Mouse (Mus musculus) brain, adult 2 months (tissue): ENCODE results near the gene Gemin7.
"Not testable (repeated sequence)": the region's sequence is repeated elsewhere in the genome, so short reads cannot be mapped to it uniquely, and the experiment has no call there.

Source experiments
- DNase-seq: peaks from one replicate; pipeline ENCODE4 v3.0.0; 2011; ENCODE audit warnings: low read depth, low spot score

The Gemin7 gene

GRCm38 (mm10) chr7:19577141-19577852 is at the start of gene Gemin7, which contains the start of gene Zfp296:
Gemin7 (minus strand) TSS chr7:19577595.
Zfp296 (plus strand) TSS chr7:19577287.
- no peak for DNase-seq

- no peak for DNase-seq
Measured at GRCm38 (mm10) chr7:19623433-19623832, 46.0 kb upstream of the Gemin7 start.

GRCm38 (mm10) chr7:19622241-19622640 is 44.8 kb upstream of the Gemin7 start:
- no peak for DNase-seq

- DNase-seq = peak; percentile 80
Measured at GRCm38 (mm10) chr7:19620811-19621210, 43.4 kb upstream of the Gemin7 start.

- DNase-seq = peak; percentile 93
Measured at GRCm38 (mm10) chr7:19619004-19619801, 41.8 kb upstream of the Gemin7 start.

- DNase-seq = no peak
Measured at GRCm38 (mm10) chr7:19615036-19615577, 37.7 kb upstream of the Gemin7 start.

GRCm38 (mm10) chr7:19610969-19611368 is 33.6 kb upstream of the Gemin7 start:
- DNase-seq = no peak

GRCm38 (mm10) chr7:19609641-19610332 is 32.4 kb upstream of the Gemin7 start:
- no peak for DNase-seq

GRCm38 (mm10) chr7:19607291-19607690 is 29.9 kb upstream of the Gemin7 start:
- no peak for DNase-seq

GRCm38 (mm10) chr7:19604606-19605214 is 27.3 kb upstream of the Gemin7 start:
- DNase-seq = not testable (repeated sequence)

- peak; percentile 97 for DNase-seq
Measured at GRCm38 (mm10) chr7:19603849-19604605, 26.6 kb upstream of the Gemin7 start, which contains the start of gene Clasrp. Clasrp (minus strand) TSS chr7:19604486.

GRCm38 (mm10) chr7:19603055-19603454 is 25.7 kb upstream of the Gemin7 start:
- DNase-seq = no peak

GRCm38 (mm10) chr7:19600562-19600961 is 23.2 kb upstream of the Gemin7 start:
- peak; percentile 96 for DNase-seq

- DNase-seq = no peak
Measured at GRCm38 (mm10) chr7:19593061-19593730, 15.8 kb upstream of the Gemin7 start.

- DNase-seq = peak; percentile 97
Measured at GRCm38 (mm10) chr7:19589917-19590316, 12.5 kb upstream of the Gemin7 start.

- DNase-seq = peak; percentile 69
Measured at GRCm38 (mm10) chr7:19589207-19589606, 11.8 kb upstream of the Gemin7 start.

GRCm38 (mm10) chr7:19586269-19586668 is 8.9 kb upstream of the Gemin7 start:
- no peak for DNase-seq

GRCm38 (mm10) chr7:19580634-19581033 is 3.2 kb upstream of the Gemin7 start:
- no peak for DNase-seq

- DNase-seq = no peak
Measured at GRCm38 (mm10) chr7:19579751-19580150, 2.4 kb upstream of the Gemin7 start.

GRCm38 (mm10) chr7:19578436-19578835 is 1.0 kb upstream of the Gemin7 start:
- no peak for DNase-seq
